Mouse (Mus musculus): ENCODE results near the gene Mtcl1.

DNA sequence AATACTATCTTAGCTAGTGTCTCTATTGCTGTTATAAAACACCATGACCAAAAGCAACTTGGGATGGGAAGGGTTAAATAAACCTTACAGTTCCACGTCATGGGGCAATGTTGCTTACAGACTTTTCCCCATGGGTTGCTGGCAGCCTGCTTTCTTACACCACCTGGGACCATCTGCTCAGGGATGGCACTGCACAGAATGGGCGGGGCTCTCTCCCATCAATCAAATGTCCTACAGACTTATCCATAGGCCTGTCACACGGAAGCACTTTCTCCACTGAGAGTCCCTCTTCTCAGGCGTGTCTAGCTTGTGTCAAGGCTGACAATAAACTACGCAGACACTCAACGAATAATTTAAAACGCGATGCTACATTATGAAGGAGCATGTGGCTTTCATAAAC, 12.7 kb downstream of the Mtcl1 start:
- no peak for TF ChIP-seq CTCF (IDR thresholded peaks at IDR 0.05)
- no peak for TF ChIP-seq EP300 (IDR thresholded peaks at IDR 0.05)

Measured in lung, postnatal 0 days (tissue).